Mouse (Mus musculus) C2C12 (cell line): ENCODE data around the gene Srbd1. TPM values are rescaled to one million over a fixed set of nuclear protein-coding genes. Genes with fewer than 3 reads are reported as not detected.

Experiments used
- H3K27me3 ChIP-seq: one replicate; pipeline ENCODE4 v1.6.1; 2011; ENCODE audit not compliant: control insufficient read depth, insufficient read depth, insufficient read length
- H3K36me3 ChIP-seq: one replicate; pipeline ENCODE4 v1.6.1; 2011; ENCODE audit not compliant: control insufficient read depth, insufficient read depth
- H3K4me3 ChIP-seq: one replicate; pipeline ENCODE4 v1.5.1; 2011; ENCODE audit warnings: mild to moderate bottlenecking, control low read depth; ENCODE audit not compliant: poor library complexity, insufficient read depth, severe bottlenecking
- H3K79me2 ChIP-seq: one replicate; pipeline ENCODE4 v1.6.1; 2011; ENCODE audit not compliant: control insufficient read depth, insufficient read depth
- H3K79me3 ChIP-seq: one replicate; pipeline ENCODE4 v1.6.1; 2011; ENCODE audit warnings: low read depth, control low read depth
- H3ac ChIP-seq: one replicate; pipeline ENCODE3; 2011; ENCODE audit warnings: low read depth; ENCODE audit not compliant: control insufficient read depth, insufficient read length
- CEBPB ChIP-seq: IDR thresholded peaks from one replicate; pipeline ENCODE4 v1.6.1; 2011; ENCODE audit warnings: low read depth, mild to moderate bottlenecking, control low read depth, moderate library complexity
- CTCF ChIP-seq: IDR thresholded peaks from one replicate; pipeline ENCODE4 v1.5.1; 2011; ENCODE audit not compliant: control insufficient read depth, insufficient read depth, insufficient read length
- FOSL1 ChIP-seq: IDR thresholded peaks from one replicate; pipeline ENCODE4 v1.8.0; 2011; ENCODE audit warnings: mild to moderate bottlenecking, low read length; ENCODE audit not compliant: poor library complexity, insufficient read depth, severe bottlenecking
- MAX ChIP-seq: IDR thresholded peaks from one replicate; pipeline ENCODE4 v1.6.1; 2011; ENCODE audit warnings: mild to moderate bottlenecking, control low read depth
- MYOD1 ChIP-seq: IDR thresholded peaks from one replicate; pipeline ENCODE4 v1.6.1; 2011; ENCODE audit warnings: low read depth; ENCODE audit not compliant: control insufficient read depth, insufficient read length
- MYOG ChIP-seq: IDR thresholded peaks from one replicate; pipeline ENCODE4 v1.6.1; 2011; ENCODE audit not compliant: control insufficient read depth, insufficient read length; ENCODE audit errors: extremely low read depth
- USF1 ChIP-seq: IDR thresholded peaks from one replicate; pipeline ENCODE4 v1.6.1; 2011; ENCODE audit warnings: low read depth, mild to moderate bottlenecking, control low read depth, moderate library complexity
- long read RNA-seq, 2 experiments: library from polyadenylated mRNA; unstranded; transcript quantifications; one replicate each; pipeline ENCODE4 v2.0.0; 2019 to 2020
- polyA plus RNA-seq: library from polyadenylated mRNA; unstranded; fragments of >200 nt; fragmentation: generic; extraction: Trizol; gene quantifications from one replicate; pipeline ENCODE4 v1.2.1, GENCODE M21; 2012; ENCODE audit warnings: missing spikeins

Gene Srbd1
- 7.6 TPM for polyA plus RNA-seq
- long read RNA-seq, experiment 1, partial matches to known transcripts: 1 of 2 reads
- long read RNA-seq, experiment 1, other reads (novel, unspliced or antisense): 1 of 2 reads
- long read RNA-seq, experiment 2, transcript Srbd1-201 (21 exons, 3,530 nt): major isoform, 41 of 55 reads
- long read RNA-seq, experiment 2, partial matches to known transcripts: 3 of 55 reads
- long read RNA-seq, experiment 2, other reads (novel, unspliced or antisense): 11 of 55 reads

- Histone ChIP-seq H3K27me3 (no peaks in the 10 kb centered on the region), H3K36me3 (peaks cover 5% of the 10 kb centered on the region), H3K4me3 (peak within 1 kb of the TSS; percentile 89), H3K79me3 (peaks cover 18% of the 10 kb centered on the region), H3K79me2 (peaks cover 33% of the 10 kb centered on the region), H3ac (peak within 1 kb of the TSS; percentile 100)
- no peak for TF ChIP-seq MYOG
- TF ChIP-seq USF1: no peak
- TF ChIP-seq FOSL1: no peak
- TF ChIP-seq MAX: no peak
- TF ChIP-seq CEBPB: no peak
- TF ChIP-seq CTCF: no peak
- no peak for TF ChIP-seq MYOD1
These were observed at the start of gene Srbd1 for GRCm38 (mm10) chr17:86145079-86145951. Srbd1 (minus strand) TSS chr17:86145175.

- Histone ChIP-seq H3K79me3 (no peaks in the 10 kb centered on the region), H3K36me3 (no peaks in the 10 kb centered on the region), H3K79me2 (no peaks in the 10 kb centered on the region), H3K4me3 (no peak overlapping the region), H3ac (no peak overlapping the region), H3K27me3 (no peaks in the 10 kb centered on the region)
- TF ChIP-seq USF1 (no peak), MYOD1 (no peak)
These were observed 49.0 kb upstream of the Srbd1 start for GRCm38 (mm10) chr17:86193979-86194378.

- TF ChIP-seq MYOD1: no peak
- TF ChIP-seq CEBPB: no peak
- no peak for TF ChIP-seq MAX
- TF ChIP-seq USF1: no peak
- TF ChIP-seq CTCF: no peak
- no peak for TF ChIP-seq FOSL1
- TF ChIP-seq MYOG: no peak
- Histone ChIP-seq H3K79me3 (peaks cover 1% of the 10 kb centered on the region), H3K4me3 (no peak overlapping the region), H3K79me2 (no peaks in the 10 kb centered on the region), H3ac (no peak overlapping the region), H3K36me3 (no peaks in the 10 kb centered on the region), H3K27me3 (no peaks in the 10 kb centered on the region)
These were observed 42.8 kb upstream of the Srbd1 start for GRCm38 (mm10) chr17:86187777-86188176.

- Histone ChIP-seq H3K79me3 (peaks cover 1% of the 10 kb centered on the region), H3K36me3 (no peaks in the 10 kb centered on the region), H3ac (no peak overlapping the region), H3K27me3 (no peaks in the 10 kb centered on the region), H3K79me2 (no peaks in the 10 kb centered on the region), H3K4me3 (no peak overlapping the region)
- TF ChIP-seq CTCF (no peak), CEBPB (no peak), FOSL1 (no peak), USF1 (no peak), MYOG (no peak), MAX (no peak), MYOD1 (no peak)
These were observed 40.6 kb upstream of the Srbd1 start for GRCm38 (mm10) chr17:86185584-86185983.

- H3K36me3 ChIP-seq: no peaks in the 10 kb centered on the region
- TF ChIP-seq USF1 (no peak), MAX (no peak), CEBPB (no peak), MYOG (no peak), MYOD1 (no peak)
- no peak overlapping the region for H3ac ChIP-seq
- peaks cover 1% of the 10 kb centered on the region for H3K79me3 ChIP-seq
- H3K27me3 ChIP-seq: no peaks in the 10 kb centered on the region
- no peak overlapping the region for H3K4me3 ChIP-seq
- no peaks in the 10 kb centered on the region for H3K79me2 ChIP-seq
These were observed 39.7 kb upstream of the Srbd1 start for GRCm38 (mm10) chr17:86184552-86185209.

- peaks cover 1% of the 10 kb centered on the region for H3K79me3 ChIP-seq
- no peaks in the 10 kb centered on the region for H3K79me2 ChIP-seq
- H3K4me3 ChIP-seq: no peak overlapping the region
- no peak for TF ChIP-seq MYOG
- no peak for TF ChIP-seq FOSL1
- no peak for TF ChIP-seq USF1
- no peak for TF ChIP-seq MAX
- TF ChIP-seq CEBPB: no peak
- no peak for TF ChIP-seq MYOD1
- no peak for TF ChIP-seq CTCF
- H3K36me3 ChIP-seq: no peaks in the 10 kb centered on the region
- H3K27me3 ChIP-seq: no peaks in the 10 kb centered on the region
- H3ac ChIP-seq: no peak overlapping the region
These were observed 38.8 kb upstream of the Srbd1 start for GRCm38 (mm10) chr17:86183788-86184187.
